Mouse (Mus musculus) megakaryocyte, adult 5-6 weeks (primary cell): Measurements from ENCODE around the gene Trdn. TPM values are rescaled to one million over a fixed set of nuclear protein-coding genes. Genes with fewer than 3 reads are reported as not detected.

Experiments used
- ATAC-seq: 2 replicates; pipeline ENCODE4 v1.8.0; 2016; ENCODE audit warnings: mild to moderate bottlenecking, inconsistent platforms; ENCODE audit not compliant: poor library complexity, severe bottlenecking
- total RNA-seq, 2 experiments: library from RNA; stranded (forward) in 1 of 2; stranded (reverse) in 1 of 2; fragments of 153-499, 151-499 nt in 1 of 2; fragments of 221-1000, 200-1000 nt in 1 of 2; gene quantifications; 2 replicates each; pipeline versions ENCODE4 v1.2.3 to v1.2.4; 2015 to 2017

Gene Trdn
- not detected in 2 replicates for total RNA-seq (2015)
- total RNA-seq (2017): not detected in 2 replicates

DNA sequence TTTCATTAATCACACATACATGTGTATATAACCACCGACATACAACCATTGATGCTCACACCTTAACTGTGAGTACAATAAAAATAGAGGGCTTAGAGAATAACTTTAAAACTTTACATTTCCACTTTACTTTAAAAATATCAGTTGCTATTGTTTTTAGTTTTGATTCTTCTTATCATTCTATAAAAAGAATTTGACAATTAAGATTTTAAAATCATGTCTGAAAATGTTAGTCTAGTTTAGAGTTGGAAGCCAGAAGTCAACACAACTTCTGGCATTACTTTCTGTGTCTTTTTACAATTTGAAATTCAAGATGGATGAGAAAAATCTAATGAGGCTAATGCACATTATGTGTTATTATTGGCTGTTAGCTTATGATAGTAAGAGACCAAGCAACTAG, at the start of gene Trdn:
Gene Trdn (plus strand): TSS at position 301 of the 400 bp plus-strand sequence.
- ATAC-seq: no peak

DNA sequence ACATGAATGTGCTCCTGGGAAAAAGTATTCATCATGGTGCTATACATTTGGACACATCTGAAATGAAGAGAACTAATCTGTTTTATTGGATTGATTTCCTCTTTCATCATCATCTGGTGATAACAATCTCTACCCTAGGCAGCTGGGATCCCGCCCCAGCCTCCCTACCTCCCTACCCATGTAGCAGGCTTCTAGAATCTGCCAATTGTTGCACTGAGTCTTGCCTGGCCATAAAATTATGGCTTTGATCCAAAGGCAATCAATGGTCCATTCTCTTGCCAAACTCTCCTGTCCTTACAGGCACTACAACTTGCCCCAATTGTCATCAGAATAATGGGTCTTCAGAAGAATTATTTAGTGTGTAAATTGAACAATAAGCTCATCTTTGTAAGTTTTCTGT, 19.6 kb upstream of the Trdn start:
- no peak for ATAC-seq

DNA sequence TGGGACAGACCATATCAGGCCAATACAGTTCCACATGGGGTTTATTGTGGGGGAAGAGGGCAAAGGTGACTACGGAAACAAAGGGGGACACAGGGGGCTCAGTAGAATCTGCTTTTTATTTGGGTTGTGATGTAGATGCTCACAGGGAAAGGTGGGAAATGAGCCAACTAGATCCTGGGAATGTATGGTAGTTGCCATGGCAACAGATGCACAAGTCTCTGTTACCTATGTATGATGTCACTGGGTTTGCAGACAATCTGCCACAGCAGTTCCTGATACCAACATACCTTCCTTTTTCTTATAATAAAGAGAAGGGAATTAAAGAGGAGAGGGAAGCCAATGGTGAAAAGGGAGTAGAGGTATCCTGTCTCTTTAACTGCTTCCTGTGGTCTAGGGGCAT, 14.8 kb upstream of the Trdn start:
- ATAC-seq: no peak

DNA sequence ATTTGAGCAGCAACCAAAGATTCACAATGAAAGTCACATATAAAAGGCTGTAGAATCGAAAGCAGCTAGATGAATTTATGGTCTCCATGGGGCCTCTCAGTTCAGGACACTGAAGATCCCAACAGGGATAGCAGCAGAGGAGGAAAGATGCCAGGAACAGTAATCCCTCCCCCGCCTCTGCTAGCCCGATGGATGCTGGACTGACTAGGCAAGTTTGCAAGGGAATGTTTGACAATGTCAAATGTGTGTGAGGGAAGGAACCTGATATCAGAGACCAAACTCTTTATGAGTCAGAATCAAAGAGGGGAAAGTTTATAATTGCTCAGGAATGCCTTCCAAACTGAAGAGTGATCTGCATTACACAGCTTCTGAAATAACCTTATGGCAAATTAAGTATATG, 7.2 kb upstream of the Trdn start:
- no peak for ATAC-seq

DNA sequence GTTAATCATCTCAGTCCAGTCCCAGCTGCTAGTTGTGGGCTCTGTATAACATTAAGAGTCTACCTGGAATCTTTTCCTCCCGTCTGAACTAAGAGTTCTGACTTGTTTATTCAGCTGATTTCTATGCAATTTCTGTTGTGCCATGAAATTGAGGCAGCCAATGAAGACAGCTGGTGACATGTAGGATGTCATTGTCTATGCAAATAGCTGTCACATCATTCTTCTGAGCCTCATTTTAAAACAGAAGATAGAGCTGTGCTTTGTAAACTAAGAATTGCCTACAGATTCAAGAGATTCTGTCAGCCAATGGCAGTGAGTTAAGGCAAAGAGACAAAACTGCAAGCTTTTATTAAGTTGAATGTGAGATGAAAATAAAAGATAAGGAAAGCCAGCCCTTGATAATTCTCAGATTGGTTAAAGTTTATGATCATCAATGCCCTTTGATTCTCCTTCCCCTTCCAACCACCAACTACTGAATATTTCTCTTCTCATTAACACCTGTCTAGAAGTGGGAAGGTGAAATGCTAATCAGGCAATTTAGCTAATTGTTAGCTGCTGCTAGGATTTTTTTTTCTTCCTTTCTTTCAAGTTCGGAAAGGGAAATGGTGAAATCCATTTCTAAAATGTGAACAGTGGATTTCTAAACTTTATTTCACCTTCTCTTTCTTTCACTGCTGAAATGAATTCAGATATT, 1.9 kb downstream of the Trdn start:
- no peak for ATAC-seq

DNA sequence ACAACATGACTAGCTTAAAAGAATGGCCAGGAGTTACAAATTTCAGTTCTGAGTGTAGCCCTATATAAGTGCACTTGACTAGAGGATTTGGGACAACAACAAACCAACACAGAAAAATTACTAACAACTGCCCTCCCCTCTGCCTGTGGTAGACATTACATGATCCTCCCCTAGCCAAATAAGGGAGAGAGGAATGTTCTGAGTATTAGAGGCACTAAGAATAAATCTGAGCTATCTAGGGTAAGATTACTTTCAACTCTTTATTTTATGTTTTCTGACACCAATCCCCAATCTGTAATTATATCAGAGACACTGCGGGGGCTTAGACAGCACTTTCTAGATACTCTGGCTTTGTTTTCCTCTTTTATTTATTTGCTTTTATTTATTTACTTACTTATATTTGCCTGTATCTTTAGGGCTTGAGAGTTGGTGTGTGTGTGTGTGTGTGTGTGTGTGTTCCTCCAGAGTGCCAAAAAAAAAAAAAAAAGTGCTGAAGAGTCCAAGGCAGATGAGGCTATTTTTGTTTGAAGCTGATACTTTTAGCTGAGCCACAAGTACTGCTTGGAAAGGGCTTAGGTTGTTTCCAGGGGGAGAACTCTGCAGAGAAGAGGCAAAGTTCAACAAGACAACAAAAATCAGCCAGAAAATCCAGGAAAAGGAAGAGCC, 2.7 kb downstream of the Trdn start:
- ATAC-seq: no peak

DNA sequence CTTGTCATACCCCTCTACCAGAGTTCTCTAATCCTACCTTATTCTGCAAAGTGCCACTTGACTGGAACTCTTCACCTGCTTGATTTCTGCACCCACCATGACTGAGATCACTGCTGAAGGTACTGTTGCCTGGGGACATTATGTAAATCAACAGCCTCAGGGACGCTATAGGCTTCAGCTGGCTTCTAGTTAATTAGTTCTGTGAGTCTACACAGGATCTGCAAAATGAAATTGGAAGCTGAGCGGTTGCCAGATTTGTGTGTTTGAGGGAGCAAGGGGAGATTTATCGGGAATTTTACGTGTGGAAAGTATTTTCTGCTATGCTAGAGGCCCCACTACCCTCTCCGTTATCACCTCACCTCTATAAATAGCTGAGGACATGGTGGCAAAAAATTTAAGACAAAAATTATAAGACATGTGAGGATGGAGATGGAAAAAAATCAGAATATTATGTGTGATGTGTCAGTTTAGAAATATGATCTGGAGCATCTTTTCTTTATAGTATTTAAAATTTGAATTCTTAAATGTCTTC, 3.3 kb downstream of the Trdn start:
- no peak for ATAC-seq

DNA sequence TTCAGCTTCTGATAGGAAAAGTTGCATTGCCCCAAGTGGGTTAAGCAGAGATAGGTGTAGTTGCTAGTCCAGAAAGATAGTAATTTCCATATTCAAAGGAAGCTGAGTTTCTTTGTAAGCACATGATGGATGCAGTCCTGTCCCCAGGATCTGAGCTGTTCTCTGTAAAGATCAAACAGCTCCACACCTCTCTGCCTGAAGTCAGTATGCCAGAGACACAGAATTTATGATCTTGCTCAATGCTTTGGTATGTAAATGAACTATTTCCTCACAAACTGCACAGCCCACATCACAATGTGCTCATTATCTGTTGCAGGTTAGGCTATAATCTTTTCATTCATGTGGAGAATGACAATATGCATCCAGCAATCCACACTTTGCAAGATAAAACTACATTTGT, 8.0 kb downstream of the Trdn start:
- ATAC-seq: no peak

DNA sequence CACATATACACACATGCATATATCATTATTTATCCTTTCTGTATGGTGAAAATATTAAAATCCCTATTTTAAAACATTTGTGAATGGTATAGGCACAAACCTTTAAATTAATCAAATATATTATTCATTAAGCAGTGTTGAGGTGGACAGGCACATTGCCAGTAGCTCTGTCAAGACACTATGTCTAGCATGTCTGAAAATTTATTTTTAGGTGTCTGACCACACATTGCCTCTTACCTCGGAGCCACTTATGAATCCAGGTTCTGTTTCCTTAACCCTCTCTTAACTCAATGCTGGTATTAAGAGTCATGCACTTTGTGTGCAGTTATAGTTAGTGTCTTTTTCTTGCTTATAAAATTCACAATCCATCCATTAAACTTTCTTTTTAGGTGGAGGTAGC, 12.0 kb downstream of the Trdn start:
- no peak for ATAC-seq

DNA sequence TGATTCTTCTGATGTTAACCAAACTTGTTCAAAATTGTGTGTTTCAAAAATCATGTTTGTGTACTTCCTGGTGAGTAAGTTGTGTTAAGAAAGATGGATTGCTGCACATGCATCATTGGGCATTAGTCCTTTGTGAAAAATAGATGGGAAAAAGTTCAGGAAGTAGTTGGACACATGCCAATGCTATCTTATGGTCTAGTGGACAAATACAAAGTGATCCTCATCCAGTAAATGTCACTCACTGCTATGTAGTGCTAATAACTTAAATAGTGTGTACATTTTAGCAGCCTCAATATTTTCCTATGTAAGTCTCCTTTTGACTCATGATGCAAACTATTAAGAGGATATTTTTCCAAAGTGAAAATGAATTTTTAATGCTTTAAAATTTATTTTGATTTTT, 27.6 kb downstream of the Trdn start:
- no peak for ATAC-seq

DNA sequence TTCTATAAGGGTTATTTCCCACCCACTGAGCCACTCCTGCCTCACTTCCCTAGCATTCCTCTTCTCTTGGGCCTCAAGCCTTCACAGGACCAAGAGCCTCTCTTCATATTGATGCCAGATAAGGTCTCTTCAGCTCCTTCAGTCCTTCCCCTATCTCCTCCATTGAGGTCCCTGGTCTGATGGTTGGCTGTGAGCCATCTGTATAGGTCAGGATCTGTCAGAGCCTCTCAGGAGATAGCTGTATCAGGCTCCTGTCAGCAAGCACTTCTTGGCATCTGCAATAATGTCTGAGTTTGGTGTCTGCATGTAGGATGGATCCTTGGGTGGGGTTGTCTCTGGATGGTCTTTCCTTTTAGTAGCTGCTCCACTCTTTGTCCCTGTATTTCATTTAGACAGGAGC, 42.7 kb downstream of the Trdn start:
- no peak for ATAC-seq

DNA sequence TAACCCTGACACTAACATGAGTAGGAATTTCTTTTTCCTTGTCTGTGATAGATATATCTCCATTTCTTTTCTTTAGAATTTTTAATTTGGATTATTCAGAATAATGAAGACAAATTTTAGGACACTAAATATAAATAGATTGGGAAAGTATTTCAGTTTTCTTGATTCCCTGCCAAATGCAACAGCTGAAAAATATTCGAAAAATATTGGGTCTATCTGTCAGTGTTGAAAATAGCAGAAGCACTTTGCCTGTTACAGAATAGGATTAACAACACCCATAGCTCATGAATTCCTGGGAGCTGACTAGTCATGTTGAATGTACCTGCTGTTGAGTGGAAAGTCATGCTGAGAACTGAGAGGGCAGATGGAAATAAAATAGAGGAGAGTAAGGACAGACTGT, 64.6 kb downstream of the Trdn start:
- no peak for ATAC-seq

DNA sequence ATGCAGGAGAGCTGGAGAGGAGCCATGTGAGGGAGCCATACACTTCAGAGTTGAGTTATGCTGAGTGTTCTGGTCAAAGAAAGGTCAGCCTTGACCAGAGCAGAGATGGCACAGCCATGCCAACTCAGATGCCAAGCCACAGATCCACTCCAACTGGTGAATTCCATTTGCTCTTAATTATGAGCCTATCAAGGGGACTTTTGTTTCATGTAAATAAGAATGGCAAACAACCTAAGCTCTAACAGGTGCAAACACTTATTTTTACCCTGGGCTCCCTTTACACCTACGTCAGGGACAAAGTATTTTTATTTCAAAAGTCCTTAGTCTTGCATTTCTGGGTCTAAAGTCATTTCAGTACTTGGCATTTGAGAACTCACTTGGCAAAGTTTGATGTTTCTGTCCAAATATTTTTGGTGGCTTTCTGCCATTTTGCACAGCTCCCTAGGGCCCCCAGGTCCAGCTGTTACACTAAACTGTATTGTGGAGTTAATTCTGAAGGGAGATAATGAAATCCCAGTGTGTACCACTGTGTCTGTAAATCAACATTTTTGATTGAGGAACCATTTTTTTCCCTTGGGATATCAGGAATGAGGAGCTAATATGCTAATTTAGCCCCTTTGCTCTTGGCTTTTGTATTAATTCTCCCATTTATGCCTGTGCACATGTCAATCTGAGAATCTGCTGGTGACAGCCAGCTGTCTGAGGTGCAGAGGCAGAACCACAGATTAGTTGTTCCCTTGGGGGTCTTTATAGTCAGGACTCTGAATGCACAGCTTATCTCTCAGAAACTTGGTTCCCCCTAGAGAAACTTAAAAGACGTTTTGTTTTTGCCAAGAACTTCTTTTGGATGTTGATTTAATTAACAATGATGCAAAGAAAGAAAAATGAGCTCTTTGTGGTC, 99.6 kb downstream of the Trdn start:
- ATAC-seq: no peak

DNA sequence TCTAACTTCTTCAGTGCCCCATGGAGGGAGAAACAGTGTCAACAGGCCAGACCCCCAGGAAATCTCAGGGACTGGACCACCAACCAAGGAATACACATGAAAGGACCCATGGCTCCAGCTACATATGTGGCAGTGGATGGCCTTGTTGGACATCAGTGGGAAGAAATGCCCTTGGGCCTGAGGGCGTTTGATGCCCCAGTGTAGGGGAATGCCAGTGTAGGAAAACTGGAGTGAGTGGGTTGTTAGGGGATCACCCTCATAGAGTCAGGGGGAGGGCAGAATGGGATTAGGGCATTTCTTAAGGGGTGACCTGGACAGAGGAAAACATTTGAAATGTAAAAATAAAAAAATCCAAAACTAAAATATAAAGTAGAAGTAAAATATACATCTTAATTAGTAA, 108.7 kb downstream of the Trdn start:
- ATAC-seq: no peak

DNA sequence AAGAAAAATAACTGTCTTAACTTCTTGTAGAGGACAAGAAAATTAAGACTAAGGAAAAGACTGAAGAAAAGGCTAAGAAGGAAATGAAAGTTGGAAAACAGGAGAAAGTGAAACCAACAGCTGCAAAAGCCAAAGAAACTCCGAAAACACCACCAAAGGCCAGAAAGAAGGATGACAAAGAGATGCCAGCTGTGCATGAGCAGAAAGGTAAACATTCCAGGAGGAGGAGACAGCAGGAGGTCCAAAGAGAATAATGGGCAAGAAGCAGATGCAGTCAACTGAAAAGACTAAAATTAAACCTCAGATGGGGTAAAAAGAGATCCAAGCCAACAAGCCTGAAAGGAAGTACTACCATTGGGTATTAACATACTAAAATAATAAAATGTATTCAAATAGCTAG, 115.6 kb downstream of the Trdn start:
- no peak for ATAC-seq

DNA sequence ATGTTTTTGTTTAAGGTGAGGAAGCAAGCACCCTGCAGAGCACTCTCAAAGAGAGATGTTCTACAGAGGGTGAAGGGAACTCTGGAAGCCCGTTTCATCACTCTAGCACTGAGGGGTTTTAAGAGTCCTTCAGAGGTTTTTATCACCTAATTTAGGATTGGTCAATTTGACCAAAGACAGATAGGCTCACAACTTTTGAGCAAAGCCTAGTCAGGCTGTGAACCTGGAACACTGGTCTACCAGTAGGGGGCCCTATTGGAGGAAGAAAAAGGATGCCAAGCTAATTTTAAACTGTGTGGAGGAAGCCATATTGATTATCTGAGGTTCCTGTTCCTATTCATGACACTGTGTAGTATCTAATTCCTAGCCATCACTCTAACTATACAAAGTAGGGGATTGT, 117.9 kb downstream of the Trdn start:
- no peak for ATAC-seq

DNA sequence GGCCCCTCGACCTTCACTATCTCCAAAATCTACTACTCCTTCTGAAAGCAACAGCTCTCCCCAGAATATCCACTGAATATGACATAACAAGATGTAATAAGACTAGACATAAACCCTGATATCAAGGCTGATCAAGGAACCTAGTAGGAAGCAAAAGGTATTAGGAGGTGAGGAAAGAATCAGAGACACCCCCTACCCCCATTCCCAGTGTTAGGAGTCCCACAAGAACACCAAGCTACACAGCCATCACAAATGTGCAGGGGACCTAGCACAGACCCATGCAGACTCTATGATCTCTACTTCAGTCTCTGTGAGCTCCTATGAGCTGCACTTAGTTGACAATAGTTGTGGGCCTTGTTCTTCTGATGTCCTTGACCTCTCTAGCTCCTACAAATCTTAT, 130.1 kb downstream of the Trdn start:
- no peak for ATAC-seq

DNA sequence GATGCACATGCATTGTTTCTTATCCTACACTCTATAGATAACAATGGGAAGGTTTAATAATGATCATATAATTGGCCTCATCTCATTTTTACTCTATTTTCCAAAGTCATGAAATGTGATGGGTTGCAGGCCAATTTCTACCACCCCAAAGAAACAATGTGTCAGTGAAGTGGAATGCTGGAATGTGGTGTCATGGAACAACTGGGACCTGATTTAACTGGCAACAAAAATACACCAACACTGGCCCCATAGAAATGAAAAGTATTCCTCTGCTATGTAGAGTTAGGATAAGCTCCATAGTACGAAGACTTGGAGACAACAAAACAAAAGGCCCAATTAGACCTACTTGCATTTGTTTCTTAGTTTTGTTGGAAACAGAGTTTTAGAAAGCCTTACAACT, 173.6 kb downstream of the Trdn start:
- ATAC-seq: no peak

DNA sequence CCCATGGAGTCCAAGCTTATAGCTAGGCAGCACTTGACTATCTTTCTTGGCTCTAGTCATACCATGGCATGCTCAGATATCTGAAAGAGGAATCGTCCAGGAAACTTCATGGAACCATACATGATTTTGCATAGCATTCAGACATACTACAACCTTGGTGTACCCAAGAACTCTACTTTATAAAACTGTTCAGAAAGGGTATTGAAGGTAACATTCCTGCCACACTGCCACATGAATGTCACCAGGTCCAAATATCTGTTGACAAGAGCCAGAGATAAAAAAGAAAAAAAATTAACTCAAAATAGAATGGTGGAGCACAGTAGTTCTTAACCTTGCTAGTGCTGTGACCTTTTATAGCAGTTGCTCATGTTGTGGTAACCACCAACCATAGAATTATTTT, 175.8 kb downstream of the Trdn start:
- ATAC-seq: no peak

DNA sequence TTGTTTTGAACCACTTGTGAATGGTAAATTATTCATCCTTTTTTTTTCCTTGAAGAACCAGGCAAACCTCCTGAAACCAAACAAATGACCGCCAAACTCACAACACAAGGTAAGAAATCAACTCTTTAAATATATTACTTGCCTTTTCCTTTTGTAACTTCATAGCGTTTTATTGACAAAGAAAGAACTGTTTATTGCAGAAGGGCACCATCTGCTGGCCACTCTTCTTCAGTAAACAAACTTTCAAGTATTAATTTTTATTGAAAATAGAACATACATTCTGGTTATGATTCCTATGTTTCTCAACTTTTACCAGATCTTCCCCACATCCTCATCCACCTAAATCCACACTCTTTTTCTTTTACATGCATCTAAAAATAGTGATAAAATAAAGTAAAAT, 224.6 kb downstream of the Trdn start:
- ATAC-seq: no peak

DNA sequence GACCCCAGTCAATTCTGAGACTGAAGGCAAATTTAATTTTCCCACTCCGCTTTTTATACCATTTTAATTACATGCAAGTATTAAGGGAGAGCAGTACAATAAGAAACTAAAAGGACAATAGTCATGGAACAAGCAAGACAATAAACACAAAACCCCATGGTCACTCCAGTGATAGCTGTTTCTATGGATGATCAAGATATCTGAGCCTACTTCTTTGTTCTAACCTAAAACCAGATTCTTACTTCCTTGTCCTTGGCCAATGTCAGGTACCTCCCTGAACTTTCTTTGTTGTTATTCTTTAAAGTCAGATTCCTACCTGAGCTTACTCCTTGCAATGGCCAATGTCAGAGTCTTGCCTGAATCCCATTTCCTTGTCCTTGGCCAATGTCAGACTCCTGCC, 272.7 kb downstream of the Trdn start:
- ATAC-seq: no peak

DNA sequence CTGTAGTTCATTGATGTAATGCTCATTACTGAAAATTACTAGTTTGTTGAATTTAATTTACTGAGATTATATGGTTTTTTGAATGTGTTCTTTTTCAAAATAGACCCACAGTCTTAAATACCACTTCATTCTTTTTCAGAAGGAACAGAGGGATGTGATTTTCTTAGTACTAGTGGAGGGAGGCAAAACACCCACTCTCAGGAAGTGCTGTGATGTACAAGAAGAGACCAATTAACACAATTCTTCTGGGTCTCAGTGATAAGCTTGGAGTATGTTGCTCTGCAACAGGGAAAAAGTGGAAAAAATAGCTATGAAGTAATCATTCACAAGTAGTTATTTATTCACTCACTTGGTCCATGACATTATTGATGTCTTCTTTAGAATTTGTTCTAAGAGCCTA, 286.2 kb downstream of the Trdn start:
- no peak for ATAC-seq
